Mouse (Mus musculus) hindlimb bud, embryonic 11.5 days (tissue): ENCODE results near the gene Ppt1.

ENCODE experiments used
- DNase-seq: peaks from one replicate; pipeline ENCODE4 v3.0.0-alpha.2; 2012; ENCODE audit warnings: low read depth, low spot score; ENCODE audit errors: extremely low spot score

The Ppt1 gene

DNA sequence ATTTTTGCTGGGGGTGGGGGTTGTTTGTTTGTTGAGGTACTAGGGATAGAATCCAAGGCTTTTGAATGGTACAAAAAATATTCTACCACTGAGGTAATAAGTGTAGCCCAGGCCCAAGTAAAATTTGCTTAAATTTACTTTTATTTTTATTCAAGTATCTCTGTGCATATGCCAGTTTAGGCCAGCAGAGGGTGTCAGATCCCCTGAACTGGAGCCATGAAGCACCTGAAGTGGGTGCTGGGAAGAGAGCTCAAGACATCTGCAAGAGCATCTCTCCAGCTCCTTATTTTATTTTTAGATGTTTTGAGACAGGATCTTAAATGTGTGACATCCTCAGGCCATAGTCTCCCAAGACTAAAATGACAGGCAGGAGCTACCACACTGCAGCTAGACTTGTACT is 34.0 kb downstream of the Ppt1 start:
- no peak for DNase-seq

DNA sequence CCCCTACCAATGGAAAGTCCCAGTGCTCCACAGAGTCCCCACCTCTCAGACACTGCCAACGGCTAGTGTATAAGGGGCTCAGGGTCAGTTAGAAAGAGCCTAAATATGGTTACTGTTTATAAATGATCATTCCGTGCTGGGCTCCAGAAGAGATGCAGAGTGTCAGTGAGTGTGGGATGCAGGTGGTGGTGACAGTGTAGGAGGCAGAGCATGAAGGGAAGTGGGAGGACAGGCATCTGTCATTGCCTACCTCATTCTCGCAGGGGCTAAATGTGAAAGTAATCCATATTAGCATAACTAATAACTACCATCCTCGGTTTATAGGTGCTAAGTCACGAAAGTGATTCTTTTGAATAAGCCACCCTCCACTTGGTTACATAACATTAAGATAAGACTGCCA is 34.7 kb downstream of the Ppt1 start:
- no peak for DNase-seq

DNA sequence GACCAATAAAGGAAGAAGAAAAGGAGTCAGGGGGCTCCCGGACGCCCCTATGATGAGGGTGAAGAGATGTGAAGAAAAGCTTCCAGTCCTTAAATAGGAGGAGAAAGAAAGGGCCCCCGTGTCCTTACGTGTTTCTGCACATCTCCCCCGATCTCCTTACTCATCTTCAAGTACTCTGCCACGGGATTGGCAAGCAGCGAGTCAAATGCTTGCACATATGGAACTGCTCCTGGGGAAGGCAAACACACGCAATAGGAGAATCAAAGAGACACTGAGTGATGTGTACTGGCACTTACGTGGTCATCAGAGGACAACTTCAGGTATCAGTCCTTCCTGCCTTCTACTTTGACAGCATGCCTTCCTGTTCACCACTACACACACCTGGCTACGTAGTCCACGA is 35.2 kb downstream of the Ppt1 start:
- no peak for DNase-seq

DNA sequence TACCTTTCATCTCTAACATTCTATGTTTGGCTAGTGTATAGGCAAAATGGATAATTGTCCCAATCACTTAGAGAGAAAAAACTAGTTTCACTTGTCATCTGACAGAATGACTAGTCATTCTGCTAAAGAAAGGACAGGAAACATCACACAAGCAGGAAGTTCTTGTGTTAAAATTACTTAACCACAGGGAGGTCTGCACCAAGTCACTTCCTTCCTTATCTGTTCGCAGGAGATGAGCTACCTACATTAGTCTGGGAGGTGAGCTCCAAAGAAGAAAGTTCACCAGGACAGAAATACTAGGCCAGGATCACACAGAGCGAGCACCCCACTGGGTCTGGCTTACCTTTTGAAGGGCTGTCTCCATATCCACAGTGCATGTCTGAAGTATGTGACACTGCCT is 35.9 kb downstream of the Ppt1 start:
- DNase-seq, result no peak

GRCm38 (mm10) chr4:122873003-122873402 is 37.0 kb downstream of the Ppt1 start:
- no peak for DNase-seq

DNA sequence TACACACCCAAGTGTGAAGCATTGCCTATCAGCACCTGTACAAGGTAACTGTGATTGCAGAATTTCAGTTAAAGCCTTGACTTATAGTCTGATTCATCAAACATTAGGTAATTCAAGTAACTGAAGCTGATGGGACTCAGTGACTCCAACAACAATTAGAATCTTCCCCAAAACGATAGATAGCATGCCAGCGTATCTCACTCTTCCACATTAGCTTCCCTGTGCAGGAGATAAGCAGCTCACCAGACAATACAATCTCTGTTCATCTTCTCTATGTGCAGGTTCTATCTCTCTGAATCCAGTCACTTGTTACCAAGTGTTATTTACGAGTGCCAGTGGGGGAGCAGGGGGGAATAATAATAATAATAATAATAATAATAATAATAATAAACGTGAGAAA is 37.5 kb downstream of the Ppt1 start:
- no peak for DNase-seq

GRCm38 (mm10) chr4:122878333-122879070 is 42.5 kb downstream of the Ppt1 start:
- no peak for DNase-seq

DNA sequence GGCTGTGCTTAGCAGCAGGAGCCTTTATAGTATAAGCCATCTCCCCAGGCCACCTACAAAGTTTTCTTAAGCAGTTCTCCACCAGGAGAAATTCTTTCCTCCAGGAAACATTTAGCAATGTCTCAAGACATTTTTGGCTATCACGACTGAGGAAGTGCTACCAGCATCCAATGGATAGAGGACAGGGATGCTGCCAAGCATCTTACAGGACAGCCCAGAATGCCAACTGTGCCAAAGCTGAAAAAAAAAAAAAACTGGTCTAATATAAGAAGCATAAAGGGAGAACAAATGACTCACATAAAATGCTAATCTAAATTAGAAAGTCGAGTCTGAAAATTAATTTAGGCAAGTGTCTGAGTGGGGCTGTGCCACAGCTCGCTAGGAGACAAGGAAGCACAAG is 46.5 kb downstream of the Ppt1 start:
- DNase-seq, result no peak

- no peak for DNase-seq
Measured at GRCm38 (mm10) chr4:122883294-122883693, 47.3 kb downstream of the Ppt1 start.

DNA sequence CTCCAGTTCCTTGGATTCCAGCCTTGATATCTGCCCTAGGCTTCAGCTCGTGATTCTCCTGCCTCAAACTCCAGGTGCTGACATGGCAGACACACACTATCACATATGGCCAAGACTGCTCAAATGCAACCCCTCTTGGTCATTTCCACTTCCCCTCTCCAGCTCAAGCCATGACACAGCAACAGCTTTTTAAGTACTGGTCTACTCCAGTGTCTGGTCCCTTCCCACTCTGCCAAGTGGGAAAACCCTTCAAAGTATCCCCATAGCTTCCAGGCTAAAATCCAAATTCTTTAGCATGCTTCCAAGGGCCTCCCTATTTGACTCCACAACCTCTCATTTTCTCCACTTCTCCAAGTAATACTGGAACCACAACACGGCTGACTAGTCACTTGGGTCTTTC is 48.0 kb downstream of the Ppt1 start:
- DNase-seq, result no peak

GRCm38 (mm10) chr4:122884481-122885340 is 48.7 kb downstream of the Ppt1 start:
- DNase-seq, result no peak

DNA sequence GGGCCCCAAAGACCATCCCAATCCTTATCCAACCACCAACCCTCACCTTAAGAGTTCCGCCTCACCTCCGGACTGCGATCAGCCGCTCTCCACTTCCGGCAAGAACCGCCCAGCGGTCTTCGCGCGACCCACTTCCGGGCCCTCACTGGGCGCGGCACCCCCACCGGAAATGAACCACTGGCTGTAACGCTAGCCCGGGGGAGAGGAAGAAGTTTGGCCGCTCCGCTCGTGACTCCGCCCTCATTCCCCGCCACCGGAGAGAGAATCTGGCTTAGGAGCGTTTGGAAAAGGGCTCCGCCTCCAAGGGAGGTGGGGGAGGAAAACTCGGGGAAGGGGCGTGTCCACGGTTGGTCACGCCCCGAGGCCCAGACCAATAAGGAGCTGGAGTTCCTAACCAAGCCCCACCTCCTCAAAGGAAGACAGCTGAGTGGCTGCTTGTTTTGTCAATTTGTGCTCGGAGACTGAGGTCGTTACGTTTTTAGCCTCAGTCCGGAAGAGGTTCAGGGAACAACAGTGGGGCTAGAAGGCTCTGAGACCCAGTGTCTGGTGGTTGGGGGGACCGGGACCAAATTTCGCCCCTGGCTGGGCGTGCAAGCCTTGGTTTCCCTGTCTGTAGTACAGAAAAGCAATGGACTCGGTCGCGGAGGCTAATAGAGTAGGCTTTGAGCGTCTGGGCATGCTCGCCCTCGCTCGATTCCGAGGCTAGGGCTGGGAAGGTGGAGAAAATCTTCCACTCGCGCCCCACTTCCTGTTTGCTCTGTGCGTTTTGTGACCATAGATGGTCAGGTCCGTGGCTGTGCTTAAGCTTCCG is 49.9 kb downstream of the Ppt1 start, which contains the start of gene Cap1:
TSS of gene Cap1 (minus strand) at position 289 of the 811 bp plus-strand sequence.
- peak; percentile 98 for DNase-seq

DNA sequence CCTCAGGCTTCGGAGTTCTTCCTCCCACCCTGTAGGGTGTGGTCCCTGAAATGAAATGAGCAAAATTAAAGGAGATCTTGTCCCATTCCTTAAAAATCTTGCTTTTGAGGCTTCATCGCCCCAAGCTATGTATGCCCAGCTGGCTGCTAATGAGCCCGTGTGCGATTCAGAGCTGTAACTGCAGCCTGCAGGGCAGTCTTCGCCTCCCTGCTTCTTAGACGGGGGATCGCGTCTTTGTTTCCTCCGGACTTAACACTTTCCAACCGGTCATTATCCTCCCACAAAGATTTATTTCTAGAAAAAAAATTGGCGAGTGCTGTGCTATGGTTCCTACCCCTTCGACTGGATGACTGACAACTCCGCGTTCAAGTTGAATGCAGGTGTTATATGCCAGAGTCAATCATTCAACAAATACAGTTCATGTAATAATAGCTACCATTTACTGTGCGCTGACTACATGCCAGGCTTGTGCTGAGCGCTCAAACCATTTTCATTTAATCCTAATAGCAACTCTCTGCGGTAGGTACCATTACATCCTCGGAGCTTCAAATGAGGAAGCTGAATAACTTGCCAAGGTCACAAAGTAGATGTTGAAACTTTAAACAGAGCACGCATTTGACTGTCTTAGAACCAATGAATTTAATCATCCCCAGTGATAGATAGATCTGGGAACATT is 50.7 kb downstream of the Ppt1 start:
- DNase-seq, result no peak

- no peak for DNase-seq
Measured at GRCm38 (mm10) chr4:122887336-122887735, 51.3 kb downstream of the Ppt1 start.

GRCm38 (mm10) chr4:122890881-122891481 is 54.9 kb downstream of the Ppt1 start:
- DNase-seq, result no peak

- no peak for DNase-seq
Measured at GRCm38 (mm10) chr4:122891597-122891996, 55.6 kb downstream of the Ppt1 start.

DNA sequence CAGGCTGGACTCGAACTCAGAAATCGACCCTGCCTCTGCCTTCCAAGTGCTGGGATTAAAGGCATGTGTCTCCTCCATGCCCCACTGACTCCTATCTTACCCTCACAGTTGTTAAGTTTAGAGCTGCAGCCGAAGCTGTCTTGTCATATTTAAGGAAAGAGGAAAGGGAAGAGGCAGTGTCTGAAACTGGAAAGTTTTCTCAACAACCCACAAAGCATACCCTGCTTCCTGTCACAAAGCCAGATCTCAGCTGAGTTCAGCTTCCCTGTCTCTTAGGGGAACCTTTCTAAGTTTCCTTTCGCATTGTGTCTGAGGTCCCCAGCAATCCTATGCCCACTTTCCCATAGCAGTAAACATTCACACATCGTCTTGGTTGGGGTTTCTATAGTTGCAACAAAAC is 56.1 kb downstream of the Ppt1 start:
- DNase-seq, result no peak

DNA sequence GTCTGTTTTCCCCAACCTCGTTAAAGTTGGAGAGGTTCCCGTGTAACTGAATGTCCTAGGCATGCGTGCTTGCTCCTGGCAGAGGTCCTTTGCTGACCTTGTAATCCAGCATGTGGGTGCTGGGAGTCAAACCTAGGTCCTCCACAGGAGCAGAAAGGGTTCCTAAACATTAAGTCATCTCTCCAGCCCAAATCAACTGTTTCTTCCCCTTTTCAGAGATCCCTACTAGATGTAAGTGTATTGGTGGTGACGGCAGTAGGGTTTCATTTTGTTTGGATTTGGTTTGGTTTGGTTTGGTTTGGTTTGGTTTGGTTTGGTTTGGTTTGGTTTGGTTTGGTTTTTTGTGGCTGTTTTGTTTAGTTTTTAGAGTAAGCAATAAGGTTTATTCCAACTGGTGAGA is 61.7 kb downstream of the Ppt1 start:
- DNase-seq, result no peak

DNA sequence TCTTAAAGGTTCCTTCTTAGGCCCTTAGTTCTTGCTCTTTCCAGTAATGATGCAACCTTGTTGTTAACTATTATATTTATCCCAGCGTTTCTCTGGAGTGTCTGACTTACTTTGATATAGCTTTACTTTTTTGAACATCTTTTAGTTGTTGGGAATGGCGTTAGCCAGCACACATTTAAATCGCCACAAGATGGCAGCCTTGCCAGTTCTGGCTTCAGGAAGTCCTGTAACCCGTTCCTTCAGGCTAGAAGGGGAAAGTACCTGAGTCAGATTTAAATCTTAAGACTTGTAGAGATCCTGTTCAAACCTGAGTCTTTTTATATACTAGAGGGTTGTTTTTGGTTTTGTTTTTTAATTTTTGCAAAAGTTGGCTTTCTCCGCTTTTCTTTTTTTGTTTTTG is 62.3 kb downstream of the Ppt1 start:
- DNase-seq, result peak; percentile 49

DNA sequence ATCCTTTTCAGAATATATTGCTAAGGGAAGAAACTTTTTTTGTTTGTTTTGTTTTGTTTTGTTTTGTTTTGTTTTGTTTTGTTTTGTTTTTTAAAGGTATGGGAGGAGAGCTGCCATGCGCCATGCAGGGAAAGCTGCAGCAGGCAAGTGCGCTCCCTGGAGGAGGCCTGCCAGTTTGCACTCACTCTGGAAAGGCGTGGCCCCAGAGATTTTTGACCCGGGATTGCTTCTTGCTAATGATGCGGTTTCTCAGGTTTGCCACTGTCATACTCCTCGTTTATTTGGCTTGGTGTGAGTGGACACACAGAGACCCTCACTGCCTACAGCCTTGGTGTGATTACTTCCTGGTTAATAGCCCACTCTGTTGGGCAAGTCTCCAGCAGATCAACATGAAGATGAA is 66.1 kb downstream of the Ppt1 start:
- DNase-seq, result no peak
